In genomic region chr8:34688396-34689048, GRCm38 (mm10) we compare ENCODE assay signal across 9 mouse cellular contexts.
DNase-seq lines count a peak whose midpoint lies in the region; ATAC-seq lines count a peak whose summit lies in the region.
"Had no signal": no experiment of that assay in that cellular context is flagged by ENCODE, and none has a peak within 500 bp of the region (broad histone marks: within the 10 kb centered on the region; RNA-seq: fewer than 3 reads in every experiment).

No protein-coding gene starts in this region.

- no peak overlapping the region for H3K27ac ChIP-seq in lung, embryonic 15.5 days
- 0 out of 2 replicates have a peak overlapping the region, but pooled peaks have one; percentile 23 for H3K27ac ChIP-seq in neural tube, embryonic 13.5 days (replicated peaks)

- H3K9ac ChIP-seq in lung, embryonic 15.5 days: no peak overlapping the region
- no peak overlapping the region for H3K9ac ChIP-seq in neural tube, embryonic 13.5 days

- no peaks in the 10 kb centered on the region for H3K9me3 ChIP-seq in lung, embryonic 15.5 days
- H3K9me3 ChIP-seq in neural tube, embryonic 13.5 days: no peaks in the 10 kb centered on the region

- H3K27me3 ChIP-seq in lung, embryonic 15.5 days: no peaks in the 10 kb centered on the region
- H3K27me3 ChIP-seq in neural tube, embryonic 13.5 days: 0 out of 2 replicates have a peak, but pooled peaks cover 3% of the 10 kb centered on the region

- 70% methylated on average over 20 of the region's 20 CpGs for WGBS in lung, embryonic 15.5 days
- 39% methylated on average over 20 of the region's 20 CpGs for WGBS in neural tube, embryonic 13.5 days

- H3K4me3 ChIP-seq in lung, embryonic 15.5 days: no peak overlapping the region
- H3K4me3 ChIP-seq in neural tube, embryonic 13.5 days: no peak overlapping the region

- peaks cover 10% of the 10 kb centered on the region; the same call in 1 of the 2 replicates for H3K4me1 ChIP-seq in lung, embryonic 15.5 days
- H3K4me1 ChIP-seq in neural tube, embryonic 13.5 days (replicated peaks): peaks cover 24% of the 10 kb centered on the region

- ATAC-seq in lung, embryonic 15.5 days (ENCODE audit: borderline replicate concordance, extremely low read depth, low FRiP score, low TSS enrichment): no peak
- peak; percentile 6 for ATAC-seq in inflammation-experienced regulatory T-cells, adult 6 months
- ATAC-seq in neural tube, embryonic 13.5 days (ENCODE audit: low read depth): peak; percentile 61

- peak; percentile 46 for DNase-seq in embryo, embryonic 10 days (ENCODE audit: low spot score)
- DNase-seq in embryo, embryonic 9.5 days (ENCODE audit: extremely low spot score): no peak
- DNase-seq in lung, postnatal 14 days: no peak
- no peak for DNase-seq in adrenal gland, postnatal 4 days (ENCODE audit: low spot score in 2 of 2)
- DNase-seq in urinary bladder, postnatal 14 days (ENCODE audit: low spot score): no peak
- DNase-seq: adrenal gland, adult 8-10 months had no signal

- no peaks in the 10 kb centered on the region for H3K36me3 ChIP-seq in lung, embryonic 15.5 days
- no peaks in the 10 kb centered on the region for H3K36me3 ChIP-seq in neural tube, embryonic 13.5 days

- H3K4me2 ChIP-seq in lung, embryonic 15.5 days: peak overlapping the region; percentile 52; the same call in 1 of the 2 replicates
- H3K4me2 ChIP-seq in neural tube, embryonic 13.5 days: peak overlapping the region; percentile 45
